Mouse (Mus musculus) lung, postnatal 25 days (tissue): ENCODE data around the gene Cuedc2.

ENCODE experiments used
- DNase-seq: peaks from one replicate; pipeline ENCODE4 v3.0.0; 2022; ENCODE audit warnings: low spot score

Gene Cuedc2

GRCm38 (mm10) chr19:46339287-46339971 lies 927 bp upstream of the Cuedc2 start:
- peak; percentile 81 for DNase-seq

- no peak for DNase-seq
These were observed 412 bp upstream of the Cuedc2 start for GRCm38 (mm10) chr19:46338942-46339286.

- DNase-seq = no peak
These were observed 677 bp downstream of the Cuedc2 start for GRCm38 (mm10) chr19:46337719-46338330.

GRCm38 (mm10) chr19:46333906-46334305 lies 4.6 kb downstream of the Cuedc2 start:
- no peak for DNase-seq

- DNase-seq = no peak
These were observed 5.7 kb downstream of the Cuedc2 start for GRCm38 (mm10) chr19:46332721-46333339.

- DNase-seq = no peak
These were observed 6.6 kb downstream of the Cuedc2 start for GRCm38 (mm10) chr19:46331936-46332335.

- DNase-seq = no peak
These were observed 7.2 kb downstream of the Cuedc2 start for GRCm38 (mm10) chr19:46331326-46331725.

- no peak for DNase-seq
These were observed 7.8 kb downstream of the Cuedc2 start for GRCm38 (mm10) chr19:46330696-46331095.

GRCm38 (mm10) chr19:46329951-46330350 lies 8.6 kb downstream of the Cuedc2 start:
- peak; percentile 86 for DNase-seq

- DNase-seq = no peak
These were observed 9.4 kb downstream of the Cuedc2 start for GRCm38 (mm10) chr19:46329031-46329641.

- DNase-seq = peak; percentile 94
These were observed 10.1 kb downstream of the Cuedc2 start, which contains the start of gene Fbxl15 for GRCm38 (mm10) chr19:46328081-46329030. Fbxl15 (plus strand) TSS chr19:46328184.

GRCm38 (mm10) chr19:46327531-46328064 lies 10.9 kb downstream of the Cuedc2 start:
- no peak for DNase-seq

- no peak for DNase-seq
These were observed 11.7 kb downstream of the Cuedc2 start, which contains the start of gene Psd for GRCm38 (mm10) chr19:46326756-46327305. Psd (minus strand) TSS chr19:46327156.

- DNase-seq = no peak
These were observed 12.3 kb downstream of the Cuedc2 start for GRCm38 (mm10) chr19:46326019-46326755.

GRCm38 (mm10) chr19:46324918-46325317 lies 13.6 kb downstream of the Cuedc2 start:
- DNase-seq = no peak

- DNase-seq = no peak
These were observed 14.1 kb downstream of the Cuedc2 start for GRCm38 (mm10) chr19:46324366-46324765.

GRCm38 (mm10) chr19:46323716-46324115 lies 14.8 kb downstream of the Cuedc2 start:
- no peak for DNase-seq

GRCm38 (mm10) chr19:46322996-46323572 lies 15.4 kb downstream of the Cuedc2 start:
- no peak for DNase-seq

- DNase-seq = no peak
These were observed 16.1 kb downstream of the Cuedc2 start for GRCm38 (mm10) chr19:46322144-46322995.
